Mouse (Mus musculus): Measurements from ENCODE around the gene Pla2g6.
A peak's percentile ranks its signal among the peaks of the same experiment; 100 is the strongest.

Gene Pla2g6

DNA sequence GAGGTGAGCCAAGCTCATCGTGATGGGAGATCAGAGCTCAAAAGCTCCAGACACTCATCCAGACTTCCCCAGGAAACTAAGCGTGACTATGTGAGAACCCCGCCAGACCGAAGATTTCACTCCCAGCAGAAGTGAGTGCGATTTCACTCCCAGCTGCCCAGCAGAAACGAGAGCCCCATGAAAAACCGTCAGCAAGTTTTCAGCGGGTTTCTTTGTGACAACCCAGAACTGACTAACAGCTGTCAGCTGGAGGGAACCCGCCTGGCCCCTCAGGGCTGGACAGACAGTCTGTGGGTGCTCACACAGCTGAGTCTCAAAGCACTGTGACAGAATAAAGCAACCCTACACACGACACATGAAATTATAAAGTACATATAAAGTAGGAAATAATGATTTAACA is 50.5 kb downstream of the Pla2g6 start:
- no peak for DNase-seq (ENCODE audit: low read depth, low spot score)

- DNase-seq (ENCODE audit: low read depth, low spot score), result no peak
These were observed 55.2 kb downstream of the Pla2g6 start for GRCm38 (mm10) chr15:79273020-79273419.

GRCm38 (mm10) chr15:79271124-79271746 is 57.0 kb downstream of the Pla2g6 start:
- peak; percentile 74 for DNase-seq (ENCODE audit: low read depth, low spot score)

GRCm38 (mm10) chr15:79270317-79271123 is 57.7 kb downstream of the Pla2g6 start:
- peak; percentile 80 for DNase-seq (ENCODE audit: low read depth, low spot score)

GRCm38 (mm10) chr15:79268521-79268920 is 59.7 kb downstream of the Pla2g6 start:
- DNase-seq (ENCODE audit: low read depth, low spot score), result no peak

GRCm38 (mm10) chr15:79265384-79265783 is 62.8 kb downstream of the Pla2g6 start:
- DNase-seq (ENCODE audit: low read depth, low spot score), result no peak

- no peak for DNase-seq (ENCODE audit: low read depth, low spot score)
These were observed 64.5 kb downstream of the Pla2g6 start for GRCm38 (mm10) chr15:79263726-79264125.

- DNase-seq (ENCODE audit: low read depth, low spot score), result no peak
These were observed 65.3 kb downstream of the Pla2g6 start for GRCm38 (mm10) chr15:79262786-79263309.

DNA sequence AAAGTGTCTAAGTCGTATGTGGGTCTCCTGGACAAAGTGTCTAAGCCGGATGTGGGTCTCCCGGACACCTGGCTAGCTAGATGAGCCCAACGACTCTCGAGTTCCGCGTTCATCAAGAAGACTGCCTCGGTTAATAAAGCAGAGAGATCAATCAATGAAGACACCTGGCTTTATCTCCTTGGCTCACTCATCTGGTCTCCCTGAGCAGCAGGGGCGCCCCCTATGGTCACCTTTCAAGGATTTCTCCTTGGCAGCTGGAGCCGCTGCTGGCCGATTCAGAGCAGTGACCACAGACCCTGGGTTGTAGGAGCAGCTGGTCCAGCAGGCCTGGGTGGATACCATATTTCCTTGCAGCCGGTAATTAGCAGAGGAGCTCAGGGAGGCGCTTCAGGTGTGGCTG is 65.8 kb downstream of the Pla2g6 start:
- DNase-seq (ENCODE audit: low read depth, low spot score), result no peak

DNA sequence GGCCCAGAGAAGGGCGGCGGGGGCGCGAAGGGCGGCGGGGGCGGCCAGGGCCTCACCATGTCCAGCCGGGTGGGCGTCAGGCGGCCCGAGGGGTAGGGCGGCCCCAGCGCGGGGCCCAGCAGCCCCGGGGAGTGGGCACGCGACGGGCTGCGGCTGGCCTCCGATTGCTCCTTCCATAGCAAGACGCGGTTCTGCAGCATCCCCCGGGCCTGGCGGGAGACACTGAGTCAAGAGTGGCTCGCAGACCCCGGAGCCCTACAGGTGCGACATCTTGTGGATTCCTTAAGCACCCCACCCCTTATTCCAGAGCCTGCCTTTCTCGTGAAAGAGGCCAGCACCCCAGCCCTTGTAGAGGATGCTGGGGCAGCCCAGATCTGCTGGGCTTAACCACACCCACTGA is 66.4 kb downstream of the Pla2g6 start:
- no peak for DNase-seq (ENCODE audit: low read depth, low spot score)

DNA sequence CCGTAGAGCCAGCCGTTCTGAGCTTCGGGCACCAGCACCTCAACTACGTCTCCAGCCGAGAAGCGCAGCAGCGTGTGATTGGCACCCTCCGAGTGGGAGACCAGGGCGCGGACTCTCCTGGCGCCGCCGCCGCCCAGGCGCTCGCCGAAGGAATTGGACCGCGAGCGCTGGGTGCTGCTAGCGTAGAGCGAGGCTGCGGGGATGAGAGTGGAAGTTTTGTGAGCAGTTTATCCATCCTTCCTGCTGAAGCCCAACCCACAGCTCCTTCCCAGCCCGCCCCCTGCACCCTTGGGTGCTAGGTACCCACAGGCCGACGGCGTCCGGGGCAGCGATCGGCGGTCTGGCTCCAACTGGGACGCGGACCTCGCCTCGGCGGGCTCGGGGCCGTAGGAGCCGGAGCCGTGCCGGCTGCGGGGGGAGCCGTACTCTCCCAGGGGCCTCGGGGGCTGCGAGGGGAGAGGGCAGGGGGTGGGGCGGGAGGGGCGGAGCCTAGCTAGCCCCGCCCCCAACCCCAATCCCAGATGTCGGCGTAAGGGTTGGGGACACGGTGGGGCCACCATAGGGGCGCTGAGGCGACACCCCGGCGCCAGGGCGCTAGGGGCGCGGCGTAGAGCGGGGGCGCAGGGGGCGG is 67.0 kb downstream of the Pla2g6 start:
- DNase-seq (ENCODE audit: low read depth, low spot score), result no peak

GRCm38 (mm10) chr15:79258521-79258920 is 69.7 kb downstream of the Pla2g6 start:
- DNase-seq (ENCODE audit: low read depth, low spot score), result no peak

DNA sequence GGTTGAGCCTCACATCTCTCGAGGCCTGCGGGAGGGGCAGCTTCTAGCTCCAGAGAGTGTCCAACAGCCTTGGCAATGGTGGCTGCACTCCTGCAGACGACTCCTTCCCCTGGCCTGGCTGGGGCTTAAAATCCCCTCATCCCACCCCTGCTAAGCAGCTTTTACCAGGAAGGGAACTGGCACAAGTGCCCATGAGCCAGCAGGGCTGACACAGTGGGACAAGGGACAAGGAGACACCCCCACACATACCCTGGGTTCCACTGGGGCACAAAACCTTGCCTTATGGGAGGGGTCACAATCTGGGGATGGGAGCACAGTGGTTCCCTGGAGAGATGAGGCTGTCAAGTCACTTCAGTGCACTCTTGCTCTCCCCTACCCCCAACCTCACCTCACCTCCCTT is 73.5 kb downstream of the Pla2g6 start, which contains the start of gene Slc16a8:
Gene Slc16a8 (minus strand): TSS at position 101 of the 400 bp plus-strand sequence.
- DNase-seq (ENCODE audit: low read depth, low spot score), result no peak

GRCm38 (mm10) chr15:79252580-79252979 is 75.6 kb downstream of the Pla2g6 start:
- DNase-seq (ENCODE audit: low read depth, low spot score), result no peak

- DNase-seq (ENCODE audit: low read depth, low spot score), result peak; percentile 63
These were observed 76.3 kb downstream of the Pla2g6 start for GRCm38 (mm10) chr15:79251781-79252491.

DNA sequence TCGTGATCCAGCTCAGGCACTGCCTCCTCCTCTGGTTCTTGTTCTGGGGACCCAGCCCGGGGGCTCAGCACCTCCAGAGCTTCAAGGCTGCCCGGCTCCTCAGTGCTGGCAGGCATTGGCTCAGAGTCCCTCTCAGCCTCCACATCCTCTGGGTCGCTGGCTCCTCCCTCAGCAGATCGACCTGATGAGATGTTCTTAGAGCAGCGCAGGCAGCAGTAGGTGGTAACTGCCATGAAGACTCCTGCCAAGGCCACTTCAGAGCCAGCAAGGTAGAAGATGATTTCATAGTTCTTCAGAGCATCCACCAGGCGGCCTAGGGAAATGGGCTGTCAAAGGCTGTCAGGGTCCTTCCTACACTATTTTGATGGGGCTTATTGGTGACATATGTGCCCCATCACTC is 77.0 kb downstream of the Pla2g6 start:
- DNase-seq (ENCODE audit: low read depth, low spot score), result no peak

GRCm38 (mm10) chr15:79250236-79250635 is 78.0 kb downstream of the Pla2g6 start:
- no peak for DNase-seq (ENCODE audit: low read depth, low spot score)

DNA sequence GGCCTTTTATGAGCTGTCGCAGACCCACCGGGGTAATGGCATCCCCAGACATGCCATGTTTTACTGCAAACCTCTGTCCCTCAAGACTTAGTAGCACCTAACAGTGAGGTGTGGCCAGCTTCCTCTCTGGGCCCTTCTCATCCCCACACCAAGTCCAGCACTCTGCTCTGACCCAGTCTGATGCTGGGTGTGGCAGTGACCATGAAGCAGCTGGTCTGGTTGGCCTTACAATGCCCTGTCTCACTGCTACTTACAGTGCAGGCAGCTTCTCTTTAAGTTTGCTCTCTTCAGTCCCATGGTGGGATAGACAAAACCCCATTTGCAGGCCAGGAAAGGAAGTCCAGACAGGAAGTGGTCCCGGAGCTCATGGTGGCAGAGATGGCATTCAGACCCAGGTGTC is 82.9 kb downstream of the Pla2g6 start:
- DNase-seq (ENCODE audit: low read depth, low spot score), result no peak

GRCm38 (mm10) chr15:79244071-79244893 is 83.9 kb downstream of the Pla2g6 start:
- no peak for DNase-seq (ENCODE audit: low read depth, low spot score)

GRCm38 (mm10) chr15:79243234-79244042 is 84.8 kb downstream of the Pla2g6 start:
- DNase-seq (ENCODE audit: low read depth, low spot score), result peak; percentile 97
